Mouse (Mus musculus) bone marrow, adult 2 months (tissue): ENCODE measurements around the gene Clec3b. TPM values are rescaled to one million over a fixed set of nuclear protein-coding genes. Genes with fewer than 3 reads are reported as not detected.

Source experiments
- H3K27ac ChIP-seq: fragments of 200-500 bp; 2 replicates; pipeline ENCODE4 v1.5.1; 2012; ENCODE audit warnings: low read depth, mild to moderate bottlenecking, control low read depth, inconsistent platforms, low read length; ENCODE audit not compliant: control insufficient read depth, poor library complexity, insufficient read depth
- H3K4me1 ChIP-seq: fragments of 200-500 bp; 2 replicates; pipeline ENCODE4 v1.6.1; 2011; ENCODE audit warnings: low read length; ENCODE audit not compliant: control insufficient read depth, insufficient read depth
- H3K4me3 ChIP-seq: fragments of 200-500 bp; replicated peaks from 2 replicates; pipeline ENCODE3; 2011; ENCODE audit warnings: mild to moderate bottlenecking, low read depth, low read length, control low read depth; ENCODE audit not compliant: control insufficient read depth
- CTCF ChIP-seq: fragments of 200-500 bp; IDR thresholded peaks from 2 replicates; pipeline ENCODE4 v1.5.1; 2011; ENCODE audit warnings: low read length, control low read depth; ENCODE audit not compliant: control insufficient read depth, insufficient read depth
- POLR2A ChIP-seq: fragments of 200-500 bp; IDR thresholded peaks from 2 replicates; pipeline ENCODE4 v1.6.1; 2011; ENCODE audit warnings: low read depth, mild to moderate bottlenecking, control low read depth, low read length, borderline replicate concordance; ENCODE audit not compliant: control insufficient read depth
- WGBS: fragments of 180-500 bp; shearing (Covaris S2); methylation state at CpG from one replicate; pipeline ENCODE4 v1.1.7; 2018; 5-methylcytosine and 5-hydroxymethylcytosine counted together
- polyA plus RNA-seq: library from polyadenylated mRNA; stranded (reverse); fragments of >200 nt; gene quantifications from 2 replicates; pipeline ENCODE4 v1.2.4, GENCODE M21; 2011; ENCODE audit warnings: low replicate concordance; ENCODE audit not compliant: missing spikeins, insufficient read depth, insufficient read length

Gene Clec3b
- polyA plus RNA-seq, 1 experiment: 3.1 TPM

DNA sequence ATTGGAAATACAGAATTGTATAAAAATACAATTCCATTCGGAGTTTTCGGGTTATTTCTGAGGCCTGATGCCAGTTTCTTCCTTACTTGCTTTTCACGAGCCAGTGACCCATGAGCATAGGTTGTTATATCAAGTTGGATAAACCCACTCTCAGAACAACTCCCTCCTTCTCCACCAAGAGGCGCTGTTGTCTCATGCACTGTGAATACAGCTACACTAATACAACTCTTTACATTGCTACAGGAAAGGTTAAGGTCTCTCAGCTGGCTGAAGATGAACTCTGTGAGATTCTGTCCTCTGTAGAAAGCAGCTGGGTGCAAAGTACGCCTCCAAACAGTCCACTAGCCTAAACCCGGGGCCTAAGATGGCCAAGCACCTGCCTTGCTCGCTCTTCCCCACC lies 8.6 kb downstream of the Clec3b start:
- TF ChIP-seq CTCF: no peak; the same call in 1 of the 2 replicates
- TF ChIP-seq POLR2A: no peak
- WGBS: 46% methylated on average over 7 of the region's 7 CpGs
- H3K4me1 ChIP-seq: no peaks in the 10 kb centered on the region
- H3K4me3 ChIP-seq: no peak overlapping the region
- no peak overlapping the region for H3K27ac ChIP-seq

GRCm38 (mm10) chr9:123161792-123162191 lies 11.0 kb downstream of the Clec3b start:
- TF ChIP-seq CTCF: no peak
- TF ChIP-seq POLR2A: no peak
- no peaks in the 10 kb centered on the region for H3K4me1 ChIP-seq
- no peak overlapping the region for H3K4me3 ChIP-seq
- 72% methylated on average over 2 of the region's 2 CpGs for WGBS
- no peak overlapping the region for H3K27ac ChIP-seq

GRCm38 (mm10) chr9:123162985-123163694 lies 12.4 kb downstream of the Clec3b start:
- 76% methylated on average over 4 of the region's 4 CpGs for WGBS
- TF ChIP-seq CTCF (no peak), POLR2A (no peak)
- Histone ChIP-seq H3K4me3 (no peak overlapping the region), H3K27ac (no peak overlapping the region), H3K4me1 (no peaks in the 10 kb centered on the region)

DNA sequence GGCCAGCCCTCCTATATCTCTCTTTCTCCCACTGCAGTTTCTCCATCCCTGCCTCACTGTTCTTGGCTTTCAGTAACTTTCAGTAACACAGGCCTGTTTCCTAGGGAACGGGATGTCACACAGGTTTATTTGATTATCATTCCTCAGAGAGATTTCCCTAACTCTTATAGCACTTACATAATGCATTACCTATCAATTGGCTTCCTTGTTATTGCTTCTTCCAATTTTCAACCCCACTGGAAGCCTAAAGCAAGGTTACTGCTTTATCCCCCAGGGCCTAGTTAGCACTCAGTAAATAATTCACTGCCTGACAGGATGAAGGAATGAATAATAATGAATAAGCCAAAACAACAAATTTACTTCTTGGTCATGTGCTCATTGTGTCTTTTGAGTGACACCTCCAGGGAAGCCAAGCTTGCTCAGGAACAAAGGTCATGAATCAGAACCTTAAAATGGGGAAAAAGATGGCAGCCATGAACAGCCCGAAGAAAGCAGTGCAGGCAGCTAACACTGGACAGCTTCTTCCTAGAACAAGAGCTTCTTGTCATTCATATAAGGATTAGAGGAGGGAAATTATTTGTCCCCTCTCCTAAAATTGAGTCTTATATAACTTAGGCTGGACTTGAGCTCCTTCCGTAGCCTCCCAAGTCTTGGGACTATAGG lies 15.2 kb downstream of the Clec3b start:
- WGBS: 78% methylated on average over 3 of the region's 3 CpGs
- Histone ChIP-seq H3K27ac (no peak overlapping the region), H3K4me1 (no peaks in the 10 kb centered on the region), H3K4me3 (no peak overlapping the region)
- TF ChIP-seq CTCF (no peak), POLR2A (no peak)

- no peak for TF ChIP-seq CTCF
- no peak for TF ChIP-seq POLR2A
- 61% methylated on average over 6 of the region's 6 CpGs for WGBS
- peaks cover 4% of the 10 kb centered on the region for H3K4me1 ChIP-seq
Measured at GRCm38 (mm10) chr9:123173760-123174159, 23.0 kb downstream of the Clec3b start.

DNA sequence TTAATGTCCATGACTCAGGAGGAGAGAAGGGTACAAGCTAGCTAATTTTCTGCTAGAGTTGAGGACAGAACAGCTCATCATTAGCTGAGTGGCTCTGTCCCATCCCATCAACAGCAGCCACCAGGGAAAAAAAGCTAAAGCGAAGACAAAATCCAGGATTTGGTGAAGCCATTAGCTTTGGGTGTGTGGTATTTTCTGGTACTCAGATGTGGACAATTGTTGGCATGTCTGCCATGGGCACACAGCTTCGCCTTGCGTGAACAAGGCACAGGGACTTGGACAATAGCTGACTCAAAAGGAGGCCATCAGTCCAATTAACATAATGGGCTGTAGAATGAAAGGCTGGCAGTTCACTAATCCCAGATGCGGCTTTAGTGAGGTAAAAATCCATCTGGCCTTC lies 23.6 kb downstream of the Clec3b start:
- 76% methylated on average over 4 of the region's 4 CpGs for WGBS
- Histone ChIP-seq H3K27ac (no peak overlapping the region), H3K4me3 (no peak overlapping the region), H3K4me1 (peaks cover 6% of the 10 kb centered on the region)
- TF ChIP-seq POLR2A: no peak
- no peak for TF ChIP-seq CTCF

More at GRCm38 (mm10) chr9:123173760-123174159, 23.0 kb downstream of the Clec3b start:
- H3K4me3 ChIP-seq: no peak overlapping the region
- no peak overlapping the region for H3K27ac ChIP-seq

GRCm38 (mm10) chr9:123177380-123178048 lies 26.8 kb downstream of the Clec3b start:
- WGBS: 49% methylated on average over 9 of the region's 9 CpGs
- Histone ChIP-seq H3K27ac (0 out of 2 replicates have a peak overlapping the region, but pooled peaks have one; percentile 3), H3K4me1 (peaks cover 7% of the 10 kb centered on the region), H3K4me3 (no peak overlapping the region)
- TF ChIP-seq CTCF (no peak), POLR2A (no peak)

- peaks cover 7% of the 10 kb centered on the region for H3K4me1 ChIP-seq
Measured at GRCm38 (mm10) chr9:123180003-123180402, 29.3 kb downstream of the Clec3b start.

More at GRCm38 (mm10) chr9:123180003-123180402, 29.3 kb downstream of the Clec3b start:
- H3K27ac ChIP-seq: no peak overlapping the region
- no peak for TF ChIP-seq CTCF
- no peak for TF ChIP-seq POLR2A
- WGBS: 81% methylated on average over 6 of the region's 6 CpGs
- H3K4me3 ChIP-seq: no peak overlapping the region
